Mouse (Mus musculus) kidney, embryonic 15.5 days (tissue): ENCODE results near the gene Itpr2. TPM values are rescaled to one million over a fixed set of nuclear protein-coding genes. Genes with fewer than 3 reads are reported as not detected.
A peak's percentile ranks its signal among the peaks of the same experiment; 100 is the strongest.

Experiments
- ATAC-seq: fragments of 200-750 bp; cut with Nextera tagmentation; replicated peaks from 2 replicates; pipeline ENCODE4 v1.8.0; 2017; ENCODE audit warnings: moderate TSS enrichment; ENCODE audit not compliant: low FRiP score
- H3K27ac ChIP-seq: fragments of 300-500 bp; sonication (generic); 2 replicates; pipeline ENCODE4 v1.5.1; 2015; ENCODE audit warnings: mild to moderate bottlenecking, inconsistent platforms
- H3K27me3 ChIP-seq: fragments of 300-500 bp; sonication (generic); 2 replicates; pipeline ENCODE4 v1.6.1; 2015; ENCODE audit warnings: inconsistent platforms
- H3K36me3 ChIP-seq: fragments of 300-500 bp; sonication (generic); 2 replicates; pipeline ENCODE4 v1.6.1; 2015; ENCODE audit warnings: inconsistent platforms
- H3K4me1 ChIP-seq: fragments of 300-500 bp; sonication (generic); 2 replicates; pipeline ENCODE4 v1.6.1; 2015; ENCODE audit warnings: inconsistent platforms
- H3K4me2 ChIP-seq: fragments of 300-500 bp; sonication (generic); 2 replicates; pipeline ENCODE4 v1.6.1; 2015; ENCODE audit warnings: moderate library complexity, mild to moderate bottlenecking, inconsistent platforms
- H3K4me3 ChIP-seq: fragments of 300-500 bp; sonication (generic); replicated peaks from 2 replicates; pipeline ENCODE4 v1.5.1; 2015; ENCODE audit warnings: mild to moderate bottlenecking, inconsistent platforms
- H3K9ac ChIP-seq: fragments of 300-500 bp; sonication (generic); 2 replicates; pipeline ENCODE4 v1.6.1; 2015; ENCODE audit warnings: mild to moderate bottlenecking, inconsistent platforms
- H3K9me3 ChIP-seq: fragments of 300-500 bp; sonication (generic); replicated peaks from 2 replicates; pipeline ENCODE4 v1.6.1; 2016; ENCODE audit warnings: inconsistent platforms
- WGBS: fragments of 180-500 bp; shearing (Covaris S2); methylation state at CpG from one replicate; pipeline ENCODE4 v1.1.7; 2015; ENCODE audit warnings: mixed read lengths; 5-methylcytosine and 5-hydroxymethylcytosine counted together
- polyA plus RNA-seq: library from polyadenylated mRNA; unstranded; fragments of >200 nt; fragmentation: Nextera tagmentation; extraction: Ambion mirVana; gene quantifications from 2 replicates; pipeline ENCODE4 v1.2.1, GENCODE M21; 2015

Itpr2 gene
- polyA plus RNA-seq, 1 experiment from 2014 or later, result 15.0 TPM

- H3K9ac ChIP-seq, result no peak overlapping the region
- no peaks in the 10 kb centered on the region for H3K36me3 ChIP-seq
- no peak overlapping the region for H3K4me2 ChIP-seq
- no peak overlapping the region for H3K27ac ChIP-seq
- 66% methylated on average over 8 of the region's 8 CpGs for WGBS
- no peaks in the 10 kb centered on the region; the same call in 1 of the 2 replicates for H3K9me3 ChIP-seq
- no peak overlapping the region for H3K4me3 ChIP-seq
- H3K4me1 ChIP-seq, result peaks cover 5% of the 10 kb centered on the region; the same call in 1 of the 2 replicates
- no peaks in the 10 kb centered on the region for H3K27me3 ChIP-seq
- no peak for ATAC-seq
These were observed 37.9 kb downstream of the Itpr2 start for GRCm38 (mm10) chr6:146464014-146464644.

DNA sequence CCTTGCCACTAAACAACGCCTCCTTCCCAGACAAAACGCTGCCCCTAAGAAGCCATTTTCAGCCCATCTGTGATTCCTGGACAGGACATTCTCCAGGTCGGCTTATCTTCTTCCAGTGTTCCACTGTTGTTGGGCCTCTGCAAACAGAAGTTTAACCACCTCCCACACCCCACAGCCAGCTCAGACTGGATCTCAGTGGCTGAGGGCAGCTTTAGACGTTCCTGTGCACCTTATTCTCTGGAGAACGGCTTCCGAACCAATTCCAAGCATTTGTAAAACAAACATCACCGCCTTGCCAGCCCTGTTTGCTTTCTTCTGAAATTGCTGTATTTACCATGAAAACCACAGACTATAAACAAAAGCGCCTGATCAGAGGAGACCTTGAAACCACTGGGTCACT, 41.1 kb downstream of the Itpr2 start:
- no peak overlapping the region for H3K4me3 ChIP-seq
- no peak for ATAC-seq
- no peak overlapping the region for H3K27ac ChIP-seq
- no peak overlapping the region for H3K4me2 ChIP-seq
- no peaks in the 10 kb centered on the region for H3K36me3 ChIP-seq
- H3K9me3 ChIP-seq, result no peaks in the 10 kb centered on the region
- no peaks in the 10 kb centered on the region for H3K27me3 ChIP-seq
- 60% methylated on average over 8 of the region's 8 CpGs for WGBS
- no peak overlapping the region for H3K9ac ChIP-seq
- no peaks in the 10 kb centered on the region for H3K4me1 ChIP-seq

- no peak overlapping the region for H3K27ac ChIP-seq
- 49% methylated on average over 5 of the region's 5 CpGs for WGBS
- no peaks in the 10 kb centered on the region for H3K4me1 ChIP-seq
- no peaks in the 10 kb centered on the region for H3K27me3 ChIP-seq
- no peak for ATAC-seq
- H3K36me3 ChIP-seq, result no peaks in the 10 kb centered on the region
- no peaks in the 10 kb centered on the region for H3K9me3 ChIP-seq
- H3K9ac ChIP-seq, result no peak overlapping the region
- no peak overlapping the region for H3K4me2 ChIP-seq
- H3K4me3 ChIP-seq, result no peak overlapping the region
These were observed 43.6 kb downstream of the Itpr2 start for GRCm38 (mm10) chr6:146458436-146458835.

DNA sequence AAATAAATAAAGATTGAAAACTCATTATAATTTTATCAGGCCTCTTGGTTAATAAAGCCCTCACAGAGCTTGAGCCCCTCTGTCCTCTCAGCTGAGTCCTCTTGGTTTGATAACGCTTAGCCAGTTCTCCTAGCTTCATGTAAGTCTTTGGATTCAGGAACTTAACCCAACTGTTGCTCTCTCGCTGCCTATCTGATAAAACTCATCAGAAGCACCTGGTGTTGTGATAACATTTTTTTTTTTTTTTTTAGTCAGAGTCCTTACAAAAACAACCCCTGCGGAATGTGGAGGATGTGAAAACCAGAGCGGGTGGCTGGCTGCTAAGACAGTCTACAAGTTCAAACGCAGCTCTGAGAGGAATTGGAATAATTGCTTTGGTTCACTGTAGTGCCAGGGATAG, 45.3 kb downstream of the Itpr2 start:
- 77% methylated on average over 5 of the region's 5 CpGs for WGBS
- Histone ChIP-seq H3K4me1 (no peaks in the 10 kb centered on the region), H3K9ac (no peak overlapping the region), H3K36me3 (no peaks in the 10 kb centered on the region), H3K9me3 (no peaks in the 10 kb centered on the region), H3K4me3 (no peak overlapping the region), H3K4me2 (no peak overlapping the region), H3K27ac (no peak overlapping the region), H3K27me3 (no peaks in the 10 kb centered on the region)
- ATAC-seq, result no peak

GRCm38 (mm10) chr6:146454520-146455511, 47.2 kb downstream of the Itpr2 start:
- no peaks in the 10 kb centered on the region for H3K27me3 ChIP-seq
- no peak overlapping the region for H3K9ac ChIP-seq
- H3K4me1 ChIP-seq, result no peaks in the 10 kb centered on the region
- no peak overlapping the region for H3K27ac ChIP-seq
- H3K4me3 ChIP-seq, result no peak overlapping the region
- no peak for ATAC-seq
- H3K36me3 ChIP-seq, result no peaks in the 10 kb centered on the region
- 87% methylated on average over 10 of the region's 10 CpGs for WGBS
- no peaks in the 10 kb centered on the region for H3K9me3 ChIP-seq
- H3K4me2 ChIP-seq, result no peak overlapping the region

DNA sequence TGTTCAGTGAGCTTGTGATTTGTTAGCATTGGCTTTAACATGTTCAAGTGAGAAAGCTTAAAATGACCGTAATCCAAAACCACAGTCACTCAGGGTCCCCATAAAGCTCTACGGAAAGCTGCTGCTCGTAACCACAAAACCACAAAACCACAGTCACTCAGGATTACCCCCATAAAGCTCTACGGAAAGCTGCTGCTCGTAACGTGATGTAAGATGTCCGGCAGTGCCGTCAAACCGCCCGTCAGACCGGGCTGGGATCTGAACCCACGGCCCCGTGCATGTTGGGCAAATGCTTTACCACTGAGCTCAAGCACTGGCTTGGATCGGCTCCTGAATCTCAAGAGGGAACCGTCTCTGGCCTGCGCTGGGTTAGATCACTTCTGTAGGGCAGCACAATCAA, 49.5 kb downstream of the Itpr2 start:
- ATAC-seq, result no peak

GRCm38 (mm10) chr6:146446032-146446704, 55.9 kb downstream of the Itpr2 start:
- H3K4me1 ChIP-seq, result 0 out of 2 replicates have a peak, but pooled peaks cover 3% of the 10 kb centered on the region
- H3K36me3 ChIP-seq, result no peaks in the 10 kb centered on the region
- H3K9me3 ChIP-seq, result no peaks in the 10 kb centered on the region
- H3K4me3 ChIP-seq, result no peak overlapping the region
- H3K27me3 ChIP-seq, result no peaks in the 10 kb centered on the region
- no peak for ATAC-seq
- H3K4me2 ChIP-seq, result no peak overlapping the region
- H3K9ac ChIP-seq, result no peak overlapping the region
- no peak overlapping the region for H3K27ac ChIP-seq
- 91% methylated on average over 11 of the region's 11 CpGs for whole genome bisulfite sequencing

More for the DNA sequence above, 49.5 kb downstream of the Itpr2 start:
- Histone ChIP-seq H3K4me2 (no peak overlapping the region), H3K4me1 (no peaks in the 10 kb centered on the region), H3K4me3 (no peak overlapping the region), H3K36me3 (no peaks in the 10 kb centered on the region), H3K9me3 (no peaks in the 10 kb centered on the region), H3K27me3 (no peaks in the 10 kb centered on the region), H3K9ac (no peak overlapping the region), H3K27ac (no peak overlapping the region)
- 74% methylated on average over 16 of the region's 16 CpGs for WGBS

DNA sequence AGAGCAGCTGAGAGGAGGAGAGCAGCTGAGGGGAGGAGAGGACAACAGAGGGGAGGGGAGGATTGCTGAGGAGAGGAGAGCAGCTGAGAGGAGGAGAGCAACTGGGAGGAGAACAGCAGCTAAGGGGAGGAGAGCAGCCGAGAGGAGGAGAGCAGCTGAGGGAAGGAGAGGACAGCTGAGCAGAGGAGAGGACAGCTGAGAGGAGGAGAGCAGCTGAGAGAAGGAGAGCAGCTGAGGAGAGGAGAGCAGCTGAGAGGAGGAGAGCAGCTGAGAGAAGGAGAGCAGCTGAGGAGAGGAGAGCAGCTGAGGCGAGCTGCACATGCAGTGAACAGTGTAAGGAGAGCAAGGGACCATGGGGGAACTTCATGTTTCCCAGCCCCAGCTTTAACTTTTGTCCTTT, 62.2 kb downstream of the Itpr2 start:
- Histone ChIP-seq H3K4me3 (no peak overlapping the region), H3K9me3 (no peaks in the 10 kb centered on the region), H3K27ac (no peak overlapping the region), H3K27me3 (no peaks in the 10 kb centered on the region), H3K36me3 (no peaks in the 10 kb centered on the region), H3K9ac (no peak overlapping the region), H3K4me2 (no peak overlapping the region), H3K4me1 (0 out of 2 replicates have a peak, but pooled peaks cover 2% of the 10 kb centered on the region)
- WGBS, result 54% methylated on average over 2 of the region's 2 CpGs
- ATAC-seq, result no peak

DNA sequence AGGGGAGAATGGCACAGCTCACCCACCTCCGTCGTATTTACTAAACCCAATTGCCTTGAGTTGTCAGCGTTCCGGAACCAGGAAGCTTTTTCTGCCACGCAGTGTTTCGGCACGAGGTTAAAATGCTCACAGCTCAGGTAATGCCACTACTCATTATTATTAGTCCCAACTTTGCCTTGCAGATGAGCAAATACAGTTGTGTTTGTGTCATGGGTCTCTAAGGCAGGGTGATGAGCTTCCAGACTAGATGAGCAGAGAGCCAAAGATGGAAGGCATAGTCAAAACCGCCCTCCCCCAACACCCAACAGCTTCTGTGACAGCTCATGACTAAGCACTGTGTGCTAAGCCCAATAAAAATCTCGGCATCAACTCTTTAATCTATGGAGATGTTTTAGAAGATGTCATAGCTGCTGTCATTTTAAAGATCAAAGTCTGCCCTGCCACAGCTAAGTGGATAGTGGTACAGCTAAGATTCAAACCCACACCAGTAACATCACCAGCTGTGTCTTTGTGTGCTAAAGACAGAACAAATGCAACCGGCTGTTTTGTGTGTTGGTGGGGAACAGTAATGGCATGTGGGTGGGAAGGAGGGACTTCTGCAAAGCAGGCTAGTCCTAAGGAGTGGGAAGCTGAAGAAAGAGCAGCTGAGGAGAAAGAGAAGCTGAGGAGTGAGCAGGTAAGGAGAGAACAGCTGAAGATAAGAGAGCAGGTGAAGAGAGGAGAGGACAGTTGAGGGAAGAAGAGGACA, 62.8 kb downstream of the Itpr2 start:
- Histone ChIP-seq H3K4me1 (no peaks in the 10 kb centered on the region), H3K9ac (no peak overlapping the region), H3K9me3 (no peaks in the 10 kb centered on the region), H3K4me3 (no peak overlapping the region), H3K27me3 (no peaks in the 10 kb centered on the region), H3K36me3 (no peaks in the 10 kb centered on the region), H3K4me2 (no peak overlapping the region), H3K27ac (no peak overlapping the region)
- ATAC-seq, result no peak
- 75% methylated on average over 10 of the region's 10 CpGs for WGBS

DNA sequence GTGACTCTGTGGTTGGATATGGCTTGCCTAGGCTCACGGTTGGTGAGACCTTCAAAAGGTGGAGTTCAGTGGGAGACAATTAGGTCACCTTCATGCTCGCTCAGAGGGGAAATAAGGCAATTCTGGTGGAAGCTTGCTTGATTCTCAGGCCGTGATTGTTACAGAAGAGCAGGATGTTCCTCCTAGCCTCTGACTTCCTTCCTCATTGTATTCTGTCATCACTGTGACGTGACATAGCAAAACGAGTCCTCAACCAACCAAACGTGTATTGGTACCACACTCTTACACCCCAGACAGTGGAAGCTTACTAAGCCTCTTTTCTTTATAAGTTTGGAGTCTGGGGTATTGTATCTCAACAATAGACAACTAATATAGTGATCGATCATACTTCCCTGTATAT, 64.0 kb downstream of the Itpr2 start:
- no peaks in the 10 kb centered on the region for H3K36me3 ChIP-seq
- H3K4me1 ChIP-seq, result 0 out of 2 replicates have a peak, but pooled peaks cover 3% of the 10 kb centered on the region
- no peaks in the 10 kb centered on the region for H3K27me3 ChIP-seq
- WGBS, result 79% methylated on average over 7 of the region's 7 CpGs
- ATAC-seq, result no peak
- no peak overlapping the region for H3K9ac ChIP-seq
- no peaks in the 10 kb centered on the region for H3K9me3 ChIP-seq
- no peak overlapping the region for H3K4me3 ChIP-seq
- no peak overlapping the region for H3K4me2 ChIP-seq
- no peak overlapping the region for H3K27ac ChIP-seq

DNA sequence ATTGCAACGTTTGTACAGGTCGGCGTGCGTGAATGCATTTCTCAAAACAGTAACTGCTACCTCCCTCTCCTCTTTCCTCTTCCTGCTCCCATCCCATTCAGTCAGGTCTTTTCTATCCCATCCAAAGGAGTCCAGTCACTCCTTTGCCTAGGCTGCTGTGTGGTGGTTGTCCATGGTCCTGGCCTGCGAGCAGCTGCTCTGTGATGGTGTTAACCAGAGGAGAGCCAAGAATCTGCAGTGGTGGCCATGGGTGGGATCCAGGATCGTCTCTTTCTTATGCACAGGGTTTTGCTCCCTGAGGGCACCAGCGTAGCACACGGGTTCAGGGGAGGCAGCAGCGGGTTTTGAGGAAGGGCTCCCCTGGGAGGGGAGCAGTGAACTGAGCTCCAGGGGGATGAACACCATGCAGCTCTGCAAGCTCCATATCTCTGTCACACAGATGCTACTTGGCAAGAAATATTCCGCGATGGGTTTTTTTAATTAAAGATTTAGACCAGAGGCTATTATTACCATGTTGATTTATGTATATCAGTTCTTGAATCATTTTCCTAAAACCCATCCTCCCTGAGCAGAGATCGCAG, 65.0 kb downstream of the Itpr2 start:
- Histone ChIP-seq H3K4me1 (0 out of 2 replicates have a peak, but pooled peaks cover 3% of the 10 kb centered on the region), H3K9me3 (no peaks in the 10 kb centered on the region), H3K36me3 (no peaks in the 10 kb centered on the region), H3K4me3 (no peak overlapping the region), H3K4me2 (no peak overlapping the region), H3K27ac (no peak overlapping the region), H3K27me3 (no peaks in the 10 kb centered on the region), H3K9ac (no peak overlapping the region)
- 54% methylated on average over 12 of the region's 12 CpGs for WGBS
- 0 out of 2 replicates have a peak, but pooled peaks have one; percentile 64 for ATAC-seq
